Comparison of ENCODE assay signal across 10 mouse cellular contexts in the genomic region with DNA sequence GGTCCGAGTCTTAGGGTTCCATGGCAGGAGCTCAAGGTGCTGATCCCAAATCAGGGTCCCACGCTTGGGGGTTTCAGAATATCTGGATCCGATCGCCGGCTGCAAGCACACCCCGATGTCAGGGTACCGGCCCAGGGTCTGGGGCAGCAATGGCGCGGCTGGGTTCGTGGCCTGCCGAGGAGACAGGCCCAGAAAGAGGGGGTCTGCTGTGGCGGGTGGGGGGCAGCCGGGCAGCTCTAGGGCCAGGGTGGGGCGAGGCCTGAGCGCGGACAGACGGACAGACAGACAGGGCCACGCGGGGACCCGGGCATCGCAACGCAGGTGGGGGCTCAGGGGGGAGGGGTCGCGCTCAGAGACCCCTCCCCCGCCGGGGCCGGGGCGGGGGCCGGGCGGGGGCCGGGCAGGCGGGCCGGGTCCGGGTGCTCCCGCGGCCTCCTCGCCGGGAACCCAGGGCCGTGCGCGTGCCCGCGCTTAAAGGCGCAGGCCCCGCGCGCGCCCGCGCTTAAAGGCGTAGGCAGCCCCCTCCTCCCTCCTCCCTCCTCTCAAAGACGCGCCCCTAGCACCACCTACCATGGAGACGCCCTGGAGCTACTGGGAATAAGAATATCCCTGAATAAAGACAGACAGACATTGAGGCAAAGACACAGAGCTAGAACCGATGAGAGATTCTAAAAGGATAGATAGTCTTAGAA. TPM values are rescaled to one million over a fixed set of nuclear protein-coding genes. Genes with fewer than 3 reads are reported as not detected.
A peak's percentile ranks its signal among the peaks of the same experiment; 100 is the strongest.
DNase-seq lines count a peak whose midpoint lies in the region; ATAC-seq and TF ChIP-seq lines count a peak whose summit lies in the region.
"Had no signal": no experiment of that assay in that cellular context is flagged by ENCODE, and none has a peak within 500 bp of the region (broad histone marks: within the 10 kb centered on the region; RNA-seq: fewer than 3 reads in every experiment).

A gene (minus strand): TSS at position 121 of the 692 bp plus-strand sequence.

- H3K36me3 ChIP-seq in heart, adult 2 months (ENCODE audit: control insufficient read depth, insufficient read depth, low read length): no peaks in the 10 kb centered on the region
- H3K36me3 ChIP-seq in liver, embryonic 13.5 days: no peaks in the 10 kb centered on the region

- no peaks in the 10 kb centered on the region; the same call in 1 of the 2 replicates for H3K27me3 ChIP-seq in heart, adult 2 months (ENCODE audit: control insufficient read depth, insufficient read depth, low read length)
- peaks cover 36% of the 10 kb centered on the region for H3K27me3 ChIP-seq in liver, embryonic 13.5 days

- H3K79me2 ChIP-seq in heart, adult 2 months (replicated peaks; ENCODE audit: control insufficient read depth, insufficient read depth, low read length): no peaks in the 10 kb centered on the region

- H3K4me1 ChIP-seq in lung, adult 2 months (ENCODE audit: control insufficient read depth, insufficient read depth, low read length): peaks cover 2% of the 10 kb centered on the region; the same call in 1 of the 2 replicates
- peaks cover 2% of the 10 kb centered on the region for H3K4me1 ChIP-seq in heart, adult 2 months (ENCODE audit: control insufficient read depth, insufficient read depth, low read length)
- peaks cover 9% of the 10 kb centered on the region for H3K4me1 ChIP-seq in liver, embryonic 13.5 days (replicated peaks)

- peak within 1 kb of the TSS; percentile 61 for H3K4me2 ChIP-seq in liver, embryonic 13.5 days

- peak within 1 kb of the TSS; percentile 64 for H3K4me3 ChIP-seq in lung, adult 2 months (replicated peaks; ENCODE audit: extremely low read depth, low read depth, low read length)
- peak within 1 kb of the TSS; percentile 47 for H3K4me3 ChIP-seq in heart, adult 2 months
- peak within 1 kb of the TSS; percentile 53 for H3K4me3 ChIP-seq in liver, embryonic 13.5 days (replicated peaks)
- H3K4me3 ChIP-seq: megakaryocyte, embryonic 14.5 days had no signal

- 0 out of 2 replicates have a peak, but pooled peaks have one; percentile 17 for ATAC-seq in liver, embryonic 13.5 days (ENCODE audit: low read depth)

- H3K9ac ChIP-seq in heart, adult 2 months (ENCODE audit: low read depth, low read length): peak within 1 kb of the TSS; percentile 79
- H3K9ac ChIP-seq in liver, embryonic 13.5 days: peak within 1 kb of the TSS; percentile 63

- H3K9me3 ChIP-seq in liver, embryonic 13.5 days (replicated peaks): no peaks in the 10 kb centered on the region
- H3K9me3 ChIP-seq: megakaryocyte, embryonic 14.5 days had no signal

- TF ChIP-seq EP300 in heart, adult 2 months (IDR thresholded peaks at IDR 0.05; ENCODE audit: insufficient read depth, low read depth, low read length): no peak

- H3K27ac ChIP-seq in heart, adult 2 months: no peak within 1 kb of the TSS
- no peak within 1 kb of the TSS; the same call in 1 of the 2 replicates for H3K27ac ChIP-seq in liver, embryonic 13.5 days

- no peak for DNase-seq in lung, adult 2 months
- DNase-seq in lung, postnatal 25 days (ENCODE audit: low spot score): no peak
- peak; percentile 77 to 91 for DNase-seq in cerebellum, postnatal 25 days
- peak; percentile 38 to 39 for DNase-seq in heart, adult 2 months
- DNase-seq in kidney, postnatal 36 days: peak; percentile 55 to 72
- DNase-seq in liver, embryonic 13.5 days: no peak
- DNase-seq in retina, embryonic 14.5 days (ENCODE audit: low spot score): peak; percentile 85
- no peak for DNase-seq in spleen, postnatal 4 days (ENCODE audit: low spot score in 2 of 2)

- 2% methylated on average over 36 of the region's 55 CpGs for WGBS in lung, adult 2 months
- 4% methylated on average over 51 of the region's 55 CpGs for WGBS in heart, adult 2 months
- 2% methylated on average over 51 of the region's 55 CpGs for WGBS in liver, embryonic 13.5 days (ENCODE audit: insufficient replicate concordance)

- TF ChIP-seq POLR2A in lung, adult 2 months (IDR thresholded peaks at IDR 0.05; ENCODE audit: borderline replicate concordance, extremely low read depth, low read depth, low read length): no peak
- TF ChIP-seq POLR2A in heart, adult 2 months (IDR thresholded peaks at IDR 0.05; ENCODE audit: insufficient read depth, low read depth, low read length): no peak

- intact Hi-C loops in heart, adult 2 months (cut with DNase I): no loop called here

- no peak for TF ChIP-seq CTCF in lung, adult 2 months (IDR thresholded peaks at IDR 0.05; ENCODE audit: insufficient read depth, low read length)
- TF ChIP-seq CTCF in heart, adult 2 months (IDR thresholded peaks at IDR 0.05): no peak

RNA-seq across cellular contexts. Expression of the gene that starts here (rescaled TPM):
- polyA plus RNA-seq in lung, adult 2 months (2012; rRNA removed): 8.7 and 10.9 TPM in 2 replicates
- 1 to 10 TPM; 1.1 to 1.3 TPM for total RNA-seq in heart, adult 2 months (2021)
- 1.4 and 1.9 TPM in 2 replicates for polyA plus RNA-seq in heart, adult 2 months (2012; rRNA removed)
- 1.4 and 1.5 TPM in 2 replicates for polyA plus RNA-seq in liver, embryonic 13.5 days (2015; fragmentation: Nextera tagmentation; extraction: Ambion mirVana)
- total RNA-seq: MEL had no signal

Comparison
In these comparisons a context has a peak if more than half of its experiments do, and no peak if none do; other contexts are left out.
1. DNase-seq: peak in cerebellum, postnatal 25 days (2 of 2), heart, adult 2 months (2 of 2), kidney, postnatal 36 days (2 of 2) and retina, embryonic 14.5 days (single experiment); none in lung, adult 2 months (single experiment), lung, postnatal 25 days (single experiment), liver, embryonic 13.5 days (single experiment) and spleen, postnatal 4 days (0 of 2).
2. Peak in every context shown above with its lines, with median percentiles within 50 percentile points of each other: H3K4me3 ChIP-seq.